Mouse (Mus musculus): ENCODE measurements around the gene Prkab1.

GRCm38 (mm10) chr5:116022658-116023200 is 1.6 kb downstream of the Prkab1 start:
- no peak for TF ChIP-seq CTCF (IDR thresholded peaks at IDR 0.05; ENCODE audit: low read depth, low read length)
- no peak for TF ChIP-seq POLR2A (IDR thresholded peaks at IDR 0.05; ENCODE audit: insufficient read depth, low read length)

Data from ES-Bruce4 (cell line).